Mouse (Mus musculus) hindlimb bud, embryonic 11.5 days (tissue): ENCODE data around the gene Rag1.

ENCODE experiments used
- DNase-seq: peaks from one replicate; pipeline ENCODE4 v3.0.0-alpha.2; 2012; ENCODE audit warnings: low read depth, low spot score; ENCODE audit errors: extremely low spot score

Gene Rag1

GRCm38 (mm10) chr2:101592023-101592841, 57.1 kb downstream of the Rag1 start:
- DNase-seq: peak; percentile 72

GRCm38 (mm10) chr2:101591356-101591755, 57.9 kb downstream of the Rag1 start:
- DNase-seq: no peak
